Mouse (Mus musculus): Measurements from ENCODE around the gene Mindy1. TPM values are rescaled to one million over a fixed set of nuclear protein-coding genes. Genes with fewer than 3 reads are reported as not detected.

Mindy1 gene
- polyA plus RNA-seq, 1 experiment from 2014 or later, result 29.0 TPM

DNA sequence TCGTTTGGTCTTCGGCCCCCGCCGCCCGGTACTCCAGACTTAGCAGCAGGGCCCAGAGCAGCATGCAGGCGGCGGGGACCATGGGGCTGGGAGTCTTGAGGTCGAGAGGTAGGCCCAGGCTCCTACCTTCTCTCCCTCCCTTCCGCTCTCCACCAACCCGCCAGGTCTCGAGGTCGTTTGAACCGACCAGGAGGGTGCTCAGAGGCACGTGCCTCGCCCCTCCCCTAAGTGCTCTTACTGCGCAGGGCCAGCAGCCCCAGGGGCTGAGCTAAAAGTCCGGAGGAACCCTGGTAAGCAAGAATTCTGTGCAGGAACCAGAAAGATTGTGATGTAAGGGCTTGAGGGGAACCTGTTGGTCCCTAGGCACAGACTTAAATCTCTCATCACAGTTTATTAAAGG is 40.2 kb upstream of the Mindy1 start:
- Histone ChIP-seq H3K27me3 (replicated peaks; ENCODE audit: control insufficient read depth, insufficient read depth, low read length) (no peaks in the 10 kb centered on the region), H3K4me3 (ENCODE audit: low read depth, low read length) (no peak overlapping the region; the same call in 1 of the 2 replicates), H3K36me3 (ENCODE audit: control insufficient read depth, insufficient read depth, low read length) (peaks cover 17% of the 10 kb centered on the region), H3K9me3 (ENCODE audit: control insufficient read depth, low read length) (no peaks in the 10 kb centered on the region), H3K4me2 (peak overlapping the region; percentile 54), H3K4me1 (replicated peaks; ENCODE audit: control insufficient read depth, insufficient read depth, low read length) (0 out of 2 replicates have a peak, but pooled peaks cover 7% of the 10 kb centered on the region), H3K9ac (ENCODE audit: low read depth, low read length) (peak overlapping the region; percentile 5; the same call in 1 of the 2 replicates), H3K27ac (ENCODE audit: low read depth, low read length) (no peak overlapping the region)
- DNase-seq (ENCODE audit: low spot score), result no peak
- 39% methylated on average over 17 of the region's 17 CpGs for WGBS
- ATAC-seq (replicated peaks; ENCODE audit: low FRiP score), result peak; percentile 42; the same call in 1 of the 2 replicates

DNA sequence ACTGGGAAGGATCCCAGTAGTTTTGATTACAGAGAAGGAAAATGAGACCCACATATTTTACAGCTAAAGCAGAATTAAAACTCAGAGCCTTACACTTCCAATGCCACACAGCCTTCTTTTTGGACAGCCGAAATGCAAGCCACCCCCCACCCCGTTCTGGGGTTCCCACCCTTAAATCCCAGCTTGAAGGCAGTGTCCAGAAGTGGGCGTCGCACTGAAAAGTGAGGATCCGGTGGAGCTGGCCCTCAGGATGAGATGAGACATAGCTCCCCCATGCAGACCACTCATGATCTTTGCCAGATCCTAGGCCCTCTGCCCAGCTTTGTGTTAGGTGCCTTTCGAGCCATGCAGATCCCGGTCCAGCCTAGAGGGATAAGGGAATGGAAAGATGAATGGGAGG is 39.6 kb upstream of the Mindy1 start, which contains the start of gene Gm128:
Gene Gm128, minus strand, starts transcription at position 101 of the 400 bp plus-strand sequence.
- H3K9ac ChIP-seq (ENCODE audit: low read depth, low read length), result peak within 1 kb of the TSS; percentile 5; the same call in 1 of the 2 replicates
- no peak within 1 kb of the TSS; the same call in 1 of the 2 replicates for H3K4me3 ChIP-seq (ENCODE audit: low read depth, low read length)

DNA sequence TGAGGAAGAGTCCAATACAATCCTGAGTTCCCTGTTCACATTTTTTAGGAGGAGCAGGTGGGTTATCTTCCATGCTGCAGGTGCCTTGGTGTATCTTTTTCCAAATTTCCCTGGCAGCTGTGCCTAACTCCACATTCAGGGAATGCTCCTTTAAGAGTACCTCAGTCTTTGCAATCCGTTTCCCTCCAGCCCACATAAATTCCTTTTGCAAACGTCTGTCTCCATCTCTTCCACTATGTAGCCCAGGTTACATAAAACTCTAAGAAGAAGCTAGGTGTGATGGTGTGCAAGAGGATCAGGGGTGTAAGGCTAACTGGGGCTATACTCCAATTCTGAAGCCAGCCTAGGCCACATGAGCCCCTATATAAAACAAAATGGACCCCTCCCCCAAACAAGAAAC is 38.1 kb upstream of the Mindy1 start:
- Histone ChIP-seq H3K9me3 (ENCODE audit: control insufficient read depth, low read length) (no peaks in the 10 kb centered on the region), H3K27ac (ENCODE audit: low read depth, low read length) (no peak overlapping the region), H3K36me3 (ENCODE audit: control insufficient read depth, insufficient read depth, low read length) (peaks cover 4% of the 10 kb centered on the region; the same call in 1 of the 2 replicates), H3K4me2 (no peak overlapping the region), H3K4me1 (replicated peaks; ENCODE audit: control insufficient read depth, insufficient read depth, low read length) (0 out of 2 replicates have a peak, but pooled peaks cover 7% of the 10 kb centered on the region), H3K9ac (ENCODE audit: low read depth, low read length) (no peak overlapping the region), H3K27me3 (replicated peaks; ENCODE audit: control insufficient read depth, insufficient read depth, low read length) (no peaks in the 10 kb centered on the region), H3K4me3 (ENCODE audit: low read depth, low read length) (no peak overlapping the region)
- no peak for DNase-seq (ENCODE audit: low spot score)
- WGBS, result 82% methylated on average over 2 of the region's 2 CpGs
- no peak for ATAC-seq (replicated peaks; ENCODE audit: low FRiP score)

More for the DNA sequence above, 39.6 kb upstream of the Mindy1 start, which contains the start of gene Gm128:
- Histone ChIP-seq H3K36me3 (ENCODE audit: control insufficient read depth, insufficient read depth, low read length) (peaks cover 14% of the 10 kb centered on the region), H3K4me1 (replicated peaks; ENCODE audit: control insufficient read depth, insufficient read depth, low read length) (0 out of 2 replicates have a peak, but pooled peaks cover 7% of the 10 kb centered on the region), H3K27ac (ENCODE audit: low read depth, low read length) (no peak within 1 kb of the TSS), H3K4me2 (peak within 1 kb of the TSS; percentile 54), H3K9me3 (ENCODE audit: control insufficient read depth, low read length) (no peaks in the 10 kb centered on the region), H3K27me3 (replicated peaks; ENCODE audit: control insufficient read depth, insufficient read depth, low read length) (no peaks in the 10 kb centered on the region)
- DNase-seq (ENCODE audit: low spot score), result no peak
- WGBS, result 74% methylated on average over 7 of the region's 7 CpGs
- ATAC-seq (replicated peaks; ENCODE audit: low FRiP score), result no peak

DNA sequence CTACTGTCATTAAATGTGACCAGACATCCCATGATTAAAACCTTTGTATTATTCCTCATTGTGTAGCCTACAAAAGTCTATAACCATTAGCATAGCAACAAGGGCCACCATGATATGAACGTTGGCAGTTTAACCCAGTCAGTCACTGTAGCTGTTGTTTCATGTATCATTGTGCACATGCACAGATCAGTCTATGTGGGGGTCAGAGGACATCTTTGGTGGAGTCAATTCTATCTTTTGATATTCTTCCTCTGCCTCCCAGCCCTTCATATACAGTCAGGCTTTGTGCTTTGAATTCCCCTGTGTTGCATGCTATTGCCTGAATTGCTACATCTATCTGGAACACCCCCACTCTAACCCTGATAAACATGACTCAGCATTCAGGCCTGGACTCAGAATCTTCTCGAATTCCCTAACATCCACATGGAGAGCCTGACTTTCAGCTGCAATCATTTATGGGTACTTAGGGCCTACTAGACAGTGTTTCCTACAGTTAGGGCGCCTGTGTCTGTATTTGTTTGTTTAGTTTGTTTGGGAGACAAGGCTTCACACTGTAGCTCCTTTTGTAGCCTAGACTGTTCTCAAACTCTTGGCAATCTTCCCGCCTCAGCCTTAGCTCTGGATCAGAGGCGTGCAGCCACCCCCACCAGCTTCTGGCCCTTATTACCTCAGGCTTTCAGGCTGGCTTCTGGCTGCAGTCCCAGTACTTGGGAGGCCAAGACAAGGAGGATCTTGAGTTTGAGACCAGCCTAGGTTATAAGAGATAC is 34.5 kb upstream of the Mindy1 start:
- no peak overlapping the region for H3K27ac ChIP-seq (ENCODE audit: low read depth, low read length)
- H3K9me3 ChIP-seq (ENCODE audit: control insufficient read depth, low read length), result no peaks in the 10 kb centered on the region
- H3K4me3 ChIP-seq (ENCODE audit: low read depth, low read length), result no peak overlapping the region
- no peaks in the 10 kb centered on the region for H3K4me1 ChIP-seq (replicated peaks; ENCODE audit: control insufficient read depth, insufficient read depth, low read length)
- WGBS, result 80% methylated on average over 5 of the region's 5 CpGs
- no peak overlapping the region for H3K9ac ChIP-seq (ENCODE audit: low read depth, low read length)
- no peaks in the 10 kb centered on the region; the same call in 1 of the 2 replicates for H3K36me3 ChIP-seq (ENCODE audit: control insufficient read depth, insufficient read depth, low read length)
- ATAC-seq (replicated peaks; ENCODE audit: low FRiP score) (no peak), DNase-seq (ENCODE audit: low spot score) (no peak)
- H3K27me3 ChIP-seq (replicated peaks; ENCODE audit: control insufficient read depth, insufficient read depth, low read length), result no peaks in the 10 kb centered on the region
- H3K4me2 ChIP-seq, result no peak overlapping the region

DNA sequence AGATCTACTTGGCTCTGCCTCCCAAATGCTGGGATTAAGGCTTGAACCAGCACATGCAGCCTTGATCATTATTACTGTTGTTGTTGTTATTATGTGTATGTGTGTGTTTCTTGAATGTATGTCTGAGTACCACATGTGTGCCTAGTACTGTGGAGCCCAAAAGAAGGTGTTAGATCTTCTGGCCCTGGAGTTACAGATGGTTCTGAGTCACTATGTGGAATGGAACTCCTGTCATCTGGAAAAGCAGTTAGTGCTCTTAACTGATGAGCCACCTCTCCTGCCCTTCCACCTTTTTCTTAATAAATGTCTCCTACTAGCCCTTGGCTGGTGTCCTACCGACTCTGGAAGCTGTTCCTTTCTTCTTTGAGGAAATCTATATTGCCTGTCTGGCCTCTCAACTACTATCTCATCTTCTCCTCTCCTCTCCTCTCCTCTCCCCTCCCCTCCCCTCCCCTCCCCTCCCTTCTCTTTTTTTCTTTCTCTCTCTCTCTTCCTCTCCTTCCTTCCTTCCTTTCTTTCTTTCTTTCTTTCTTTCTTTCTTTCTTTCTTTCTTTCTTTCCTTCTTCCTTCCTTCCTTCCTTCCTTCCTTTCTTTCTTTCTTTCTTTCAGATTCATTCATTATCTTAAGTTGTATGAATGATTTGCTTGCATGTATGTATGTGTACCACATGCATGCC is 33.3 kb upstream of the Mindy1 start:
- Histone ChIP-seq H3K9me3 (ENCODE audit: control insufficient read depth, low read length) (no peaks in the 10 kb centered on the region), H3K27ac (ENCODE audit: low read depth, low read length) (no peak overlapping the region), H3K9ac (ENCODE audit: low read depth, low read length) (no peak overlapping the region), H3K4me3 (ENCODE audit: low read depth, low read length) (no peak overlapping the region), H3K27me3 (replicated peaks; ENCODE audit: control insufficient read depth, insufficient read depth, low read length) (no peaks in the 10 kb centered on the region), H3K36me3 (ENCODE audit: control insufficient read depth, insufficient read depth, low read length) (peaks cover 1% of the 10 kb centered on the region; the same call in 1 of the 2 replicates), H3K4me2 (no peak overlapping the region), H3K4me1 (replicated peaks; ENCODE audit: control insufficient read depth, insufficient read depth, low read length) (no peaks in the 10 kb centered on the region)
- DNase-seq (ENCODE audit: low spot score) (no peak), ATAC-seq (replicated peaks; ENCODE audit: low FRiP score) (no peak)
- WGBS, result 41% methylated on average over 1 of the region's 1 CpGs

DNA sequence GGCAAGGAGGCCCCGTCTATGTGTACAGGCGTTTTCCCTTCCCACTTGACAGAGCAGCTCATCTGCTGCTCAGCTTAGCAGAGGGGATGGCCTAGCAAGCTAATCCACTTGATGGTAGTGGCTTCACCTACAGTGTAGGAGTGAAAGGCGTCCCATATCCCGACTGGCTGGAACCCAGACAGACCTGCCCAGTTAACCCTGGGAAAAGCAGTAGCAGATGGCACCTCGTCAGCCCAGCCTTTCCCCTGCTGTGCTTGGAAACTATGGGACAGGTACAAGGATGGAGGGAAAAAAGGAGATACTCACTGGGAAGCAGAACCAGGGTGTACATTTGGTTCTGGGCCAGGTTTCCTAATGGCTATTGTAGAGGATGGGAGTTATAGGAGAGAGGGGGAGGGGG is 30.8 kb upstream of the Mindy1 start:
- WGBS, result 84% methylated on average over 5 of the region's 5 CpGs
- ATAC-seq (replicated peaks; ENCODE audit: low FRiP score) (no peak), DNase-seq (ENCODE audit: low spot score) (no peak)

DNA sequence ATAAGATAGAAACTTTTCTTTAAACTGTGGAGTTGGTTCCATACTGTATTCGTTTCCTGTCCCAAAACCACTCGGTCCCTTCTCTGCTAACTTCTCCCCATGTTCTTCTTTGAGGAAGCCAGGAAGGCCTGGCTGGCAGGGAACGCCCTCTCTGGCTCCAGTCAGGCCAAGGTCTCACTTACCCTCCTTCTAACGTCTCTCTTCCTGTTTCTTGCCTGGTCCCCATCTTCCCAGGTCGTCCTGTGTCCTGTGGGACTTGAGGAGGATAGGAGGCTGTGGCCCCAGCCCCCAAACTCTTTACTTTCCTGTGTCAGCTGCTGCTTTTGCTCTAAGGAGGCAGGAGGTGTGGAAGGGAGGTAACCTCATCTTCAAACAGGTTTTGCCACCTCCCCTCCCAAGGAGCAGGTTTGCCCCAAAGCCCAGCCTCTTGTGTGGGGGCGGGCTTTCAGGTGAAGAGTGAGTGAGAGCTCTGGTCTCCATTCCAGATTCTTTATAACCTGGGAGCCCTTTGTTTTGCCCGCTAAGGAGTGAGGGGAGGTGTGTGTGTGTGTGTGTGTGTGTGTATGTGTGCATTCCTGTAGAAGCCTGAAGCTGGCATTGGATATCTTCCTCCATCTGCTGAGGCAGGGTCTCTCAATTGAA is 30.2 kb upstream of the Mindy1 start, which contains the start of gene Bnipl:
Gene Bnipl, minus strand, starts transcription at position 411 of the 642 bp plus-strand sequence.
- no peaks in the 10 kb centered on the region for H3K4me1 ChIP-seq (replicated peaks; ENCODE audit: control insufficient read depth, insufficient read depth, low read length)
- ATAC-seq (replicated peaks; ENCODE audit: low FRiP score) (no peak), DNase-seq (ENCODE audit: low spot score) (no peak)
- no peak within 1 kb of the TSS for H3K4me3 ChIP-seq (ENCODE audit: low read depth, low read length)
- no peaks in the 10 kb centered on the region for H3K27me3 ChIP-seq (replicated peaks; ENCODE audit: control insufficient read depth, insufficient read depth, low read length)
- H3K9me3 ChIP-seq (ENCODE audit: control insufficient read depth, low read length), result no peaks in the 10 kb centered on the region
- 56% methylated on average over 7 of the region's 7 CpGs for WGBS
- H3K27ac ChIP-seq (ENCODE audit: low read depth, low read length), result no peak within 1 kb of the TSS
- H3K4me2 ChIP-seq, result no peak within 1 kb of the TSS
- no peak within 1 kb of the TSS for H3K9ac ChIP-seq (ENCODE audit: low read depth, low read length)
- H3K36me3 ChIP-seq (ENCODE audit: control insufficient read depth, insufficient read depth, low read length), result peaks cover 9% of the 10 kb centered on the region; the same call in 1 of the 2 replicates

More for the DNA sequence above, 30.8 kb upstream of the Mindy1 start:
- Histone ChIP-seq H3K9me3 (ENCODE audit: control insufficient read depth, low read length) (no peaks in the 10 kb centered on the region), H3K4me2 (no peak overlapping the region), H3K27ac (ENCODE audit: low read depth, low read length) (no peak overlapping the region), H3K4me3 (ENCODE audit: low read depth, low read length) (no peak overlapping the region), H3K36me3 (ENCODE audit: control insufficient read depth, insufficient read depth, low read length) (peaks cover 9% of the 10 kb centered on the region; the same call in 1 of the 2 replicates), H3K4me1 (replicated peaks; ENCODE audit: control insufficient read depth, insufficient read depth, low read length) (no peaks in the 10 kb centered on the region), H3K9ac (ENCODE audit: low read depth, low read length) (no peak overlapping the region), H3K27me3 (replicated peaks; ENCODE audit: control insufficient read depth, insufficient read depth, low read length) (no peaks in the 10 kb centered on the region)

DNA sequence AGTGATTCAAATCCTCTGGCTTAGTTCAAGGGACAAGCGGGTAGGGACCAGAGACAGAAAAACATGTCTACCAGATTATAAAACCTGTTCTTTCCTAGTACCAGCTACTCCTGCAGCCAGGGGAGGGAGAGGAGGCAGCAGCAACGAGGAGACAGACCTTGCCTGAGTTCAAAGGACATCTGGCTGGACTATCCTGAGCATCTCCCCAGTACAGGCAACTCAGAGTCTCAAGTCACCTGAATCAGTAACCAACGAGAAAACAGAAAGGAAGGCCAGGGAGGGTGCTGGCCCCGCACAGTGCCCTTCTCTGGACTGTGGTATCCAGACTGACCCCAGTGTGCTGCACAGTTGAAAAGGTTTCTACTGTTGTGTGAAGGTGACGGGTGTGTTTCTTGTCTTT is 24.2 kb upstream of the Mindy1 start:
- no peaks in the 10 kb centered on the region for H3K4me1 ChIP-seq (replicated peaks; ENCODE audit: control insufficient read depth, insufficient read depth, low read length)
- no peak overlapping the region for H3K4me2 ChIP-seq
- H3K36me3 ChIP-seq (ENCODE audit: control insufficient read depth, insufficient read depth, low read length), result peaks cover 14% of the 10 kb centered on the region; the same call in 1 of the 2 replicates
- no peak overlapping the region for H3K9ac ChIP-seq (ENCODE audit: low read depth, low read length)
- no peak for ATAC-seq (replicated peaks; ENCODE audit: low FRiP score)
- WGBS, result 80% methylated on average over 5 of the region's 5 CpGs
- H3K4me3 ChIP-seq (ENCODE audit: low read depth, low read length), result no peak overlapping the region
- H3K9me3 ChIP-seq (ENCODE audit: control insufficient read depth, low read length), result no peaks in the 10 kb centered on the region
- H3K27ac ChIP-seq (ENCODE audit: low read depth, low read length), result no peak overlapping the region
- H3K27me3 ChIP-seq (replicated peaks; ENCODE audit: control insufficient read depth, insufficient read depth, low read length), result no peaks in the 10 kb centered on the region
- no peak for DNase-seq (ENCODE audit: low spot score)
